Mouse (Mus musculus) ES-Bruce4 (cell line): Measurements from ENCODE around the gene Fpr-rs4. TPM values are rescaled to one million over a fixed set of nuclear protein-coding genes. Genes with fewer than 3 reads are reported as not detected.
A peak's percentile ranks its signal among the peaks of the same experiment; 100 is the strongest.
"Not testable (repeated sequence)": the region's sequence is repeated elsewhere in the genome, so short reads cannot be mapped to it uniquely, and the experiment has no call there.

ENCODE experiments used
- H3K27ac ChIP-seq: 2 replicates; pipeline ENCODE4 v1.5.1; 2012; ENCODE audit warnings: low read length, inconsistent platforms; ENCODE audit not compliant: insufficient read depth
- H3K27me3 ChIP-seq: 2 replicates; pipeline ENCODE4 v1.6.1; 2012; ENCODE audit warnings: mild to moderate bottlenecking, low read length, inconsistent platforms; ENCODE audit not compliant: control insufficient read depth, poor library complexity, insufficient read depth, severe bottlenecking
- H3K36me3 ChIP-seq: 2 replicates; pipeline ENCODE4 v1.6.1; 2012; ENCODE audit warnings: inconsistent platforms, mild to moderate bottlenecking, low read length, moderate library complexity; ENCODE audit not compliant: control insufficient read depth, poor library complexity, insufficient read depth, severe bottlenecking
- H3K4me1 ChIP-seq: one replicate; pipeline ENCODE4 v1.8.1; 2011; ENCODE audit warnings: low read length; ENCODE audit not compliant: control insufficient read depth, insufficient read depth
- H3K4me3 ChIP-seq: 2 replicates; pipeline ENCODE4 v1.5.1; 2011; ENCODE audit warnings: low read depth, mild to moderate bottlenecking, low read length
- H3K9ac ChIP-seq: 2 replicates; pipeline ENCODE4 v1.6.1; 2012; ENCODE audit warnings: low read depth, mild to moderate bottlenecking, inconsistent platforms; ENCODE audit not compliant: poor library complexity, severe bottlenecking
- H3K9me3 ChIP-seq: replicated peaks from 2 replicates; pipeline ENCODE4 v1.6.1; 2012; ENCODE audit warnings: mild to moderate bottlenecking, low read length, inconsistent platforms; ENCODE audit not compliant: control insufficient read depth, poor library complexity, insufficient read depth, severe bottlenecking
- CTCF ChIP-seq: IDR thresholded peaks from one replicate; pipeline ENCODE4 v1.8.1; 2011; ENCODE audit warnings: low read depth, low read length
- EP300 ChIP-seq: IDR thresholded peaks from 2 replicates; pipeline ENCODE4 v1.6.1; 2011; ENCODE audit warnings: low read depth, low read length; ENCODE audit not compliant: insufficient read depth
- POLR2A ChIP-seq: IDR thresholded peaks from one replicate; pipeline ENCODE4 v1.8.1; 2011; ENCODE audit warnings: low read length; ENCODE audit not compliant: insufficient read depth
- polyA plus RNA-seq: library from polyadenylated mRNA; stranded (reverse); fragments of >200 nt; gene quantifications from 2 replicates; pipeline ENCODE4 v1.2.4, GENCODE M21; 2011; ENCODE audit warnings: low read depth; ENCODE audit not compliant: missing spikeins, insufficient read depth, insufficient read length

The Fpr-rs4 gene
- not detected in 2 replicates for polyA plus RNA-seq

DNA sequence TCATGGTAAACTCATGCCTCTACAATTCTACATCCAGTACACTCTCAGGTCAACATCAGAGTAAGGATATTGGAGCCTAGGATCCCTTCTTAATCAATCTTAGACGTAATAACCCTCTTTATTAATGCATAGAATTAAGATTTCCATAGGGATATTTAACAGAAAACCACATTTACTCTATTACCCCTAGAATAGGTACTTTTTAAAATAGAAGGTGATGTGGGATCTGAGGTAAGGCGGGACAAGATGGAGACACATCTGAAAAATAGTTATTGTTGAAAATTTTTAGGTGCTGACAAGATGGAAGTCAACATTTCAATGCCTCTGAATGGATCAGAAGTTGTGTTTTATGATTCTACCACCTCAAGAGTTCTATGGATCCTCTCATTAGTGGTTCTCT lies at the start of gene Fpr-rs4:
Gene Fpr-rs4, plus strand, starts transcription at position 301 of the 400 bp plus-strand sequence.
- H3K27ac ChIP-seq, result no peak within 1 kb of the TSS
- no peak within 1 kb of the TSS for H3K4me3 ChIP-seq
- no peaks in the 10 kb centered on the region for H3K36me3 ChIP-seq
- no peak within 1 kb of the TSS for H3K9ac ChIP-seq
- no peak for TF ChIP-seq CTCF
- no peak for TF ChIP-seq EP300
- TF ChIP-seq POLR2A, result no peak
- no peaks in the 10 kb centered on the region for H3K27me3 ChIP-seq
- H3K9me3 ChIP-seq, result no peaks in the 10 kb centered on the region
- H3K4me1 ChIP-seq, result no peaks in the 10 kb centered on the region

DNA sequence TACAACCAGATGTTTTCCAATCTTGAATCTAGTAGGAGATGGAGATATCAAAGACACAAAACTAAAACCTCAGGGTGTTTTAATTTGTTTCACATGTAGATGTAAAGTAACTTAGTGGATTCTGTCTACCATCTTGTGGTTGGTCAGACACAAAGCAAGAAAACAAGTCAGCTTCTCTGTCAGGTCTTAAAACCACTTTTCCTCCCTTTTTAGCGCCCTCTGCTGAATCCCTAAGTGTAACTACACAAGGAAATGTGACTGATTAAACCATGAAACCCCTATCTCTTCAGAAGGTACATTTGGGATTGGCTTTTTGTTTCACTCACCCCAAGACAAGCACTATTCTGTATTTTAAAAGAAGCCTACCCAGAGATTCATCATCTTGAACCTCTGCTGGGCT lies 48.1 kb upstream of the Fpr-rs4 start:
- no peak for TF ChIP-seq EP300
- TF ChIP-seq POLR2A, result no peak
- TF ChIP-seq CTCF, result no peak
- Histone ChIP-seq H3K27ac (no peak overlapping the region), H3K9me3 (peaks cover 25% of the 10 kb centered on the region)

DNA sequence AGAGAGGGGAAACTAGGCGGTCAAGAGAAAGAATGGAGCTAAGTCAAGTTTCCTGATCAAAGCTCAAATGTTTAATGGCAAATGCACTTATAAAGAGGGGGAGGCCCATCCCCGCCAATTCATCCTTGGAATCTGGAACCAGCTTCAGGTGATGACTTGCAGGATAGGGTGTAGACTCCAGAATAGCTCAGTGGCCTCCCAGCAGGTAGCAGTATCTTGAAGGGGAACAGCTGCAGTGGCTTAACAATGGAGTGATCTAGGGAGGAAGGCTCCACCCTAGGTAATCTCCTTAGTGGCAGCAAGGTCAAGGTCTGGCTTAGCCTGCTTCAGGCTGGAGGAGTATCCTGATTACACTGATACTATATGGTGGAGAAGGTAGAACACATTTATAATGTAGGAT lies 40.3 kb upstream of the Fpr-rs4 start:
- not testable (repeated sequence) for H3K4me3 ChIP-seq, H3K4me1 ChIP-seq, H3K9ac ChIP-seq, H3K36me3 ChIP-seq, H3K27me3 ChIP-seq
- TF ChIP-seq EP300, result peak; percentile 86
- Histone ChIP-seq H3K9me3 (peaks cover 10% of the 10 kb centered on the region), H3K27ac (peak overlapping the region; percentile 8; the same call in 1 of the 2 replicates)

More for the DNA sequence above, 48.1 kb upstream of the Fpr-rs4 start:
- no peaks in the 10 kb centered on the region; the same call in 1 of the 2 replicates for H3K36me3 ChIP-seq
- H3K4me3 ChIP-seq, result no peak overlapping the region
- H3K4me1 ChIP-seq, result no peaks in the 10 kb centered on the region
- no peaks in the 10 kb centered on the region for H3K27me3 ChIP-seq
- no peak overlapping the region for H3K9ac ChIP-seq

DNA sequence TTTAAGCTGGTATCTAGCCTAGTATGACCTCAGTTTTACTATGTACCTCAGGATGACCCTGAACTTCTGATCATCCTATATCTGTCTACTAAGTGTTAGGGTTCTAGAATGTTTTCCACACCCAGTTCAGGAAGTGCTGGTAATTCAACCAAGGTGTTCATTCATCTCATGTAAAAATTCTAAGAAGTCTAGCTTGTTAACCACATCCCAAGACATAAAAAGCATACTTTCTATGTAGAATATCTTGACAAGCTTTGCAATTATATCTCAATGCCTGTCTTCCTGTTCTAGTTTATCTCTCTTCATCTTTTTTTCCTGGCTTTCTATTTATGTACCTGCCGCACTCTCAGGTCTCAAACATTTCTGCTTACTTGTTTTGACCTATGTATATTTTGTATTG lies 16.8 kb upstream of the Fpr-rs4 start:
- TF ChIP-seq POLR2A (no peak), EP300 (no peak), CTCF (no peak)
- H3K4me3 ChIP-seq, result no peak overlapping the region
- no peak overlapping the region for H3K27ac ChIP-seq
- no peaks in the 10 kb centered on the region for H3K9me3 ChIP-seq
- H3K4me1 ChIP-seq, result no peaks in the 10 kb centered on the region
- no peaks in the 10 kb centered on the region for H3K36me3 ChIP-seq
- no peaks in the 10 kb centered on the region for H3K27me3 ChIP-seq
- H3K9ac ChIP-seq, result no peak overlapping the region

DNA sequence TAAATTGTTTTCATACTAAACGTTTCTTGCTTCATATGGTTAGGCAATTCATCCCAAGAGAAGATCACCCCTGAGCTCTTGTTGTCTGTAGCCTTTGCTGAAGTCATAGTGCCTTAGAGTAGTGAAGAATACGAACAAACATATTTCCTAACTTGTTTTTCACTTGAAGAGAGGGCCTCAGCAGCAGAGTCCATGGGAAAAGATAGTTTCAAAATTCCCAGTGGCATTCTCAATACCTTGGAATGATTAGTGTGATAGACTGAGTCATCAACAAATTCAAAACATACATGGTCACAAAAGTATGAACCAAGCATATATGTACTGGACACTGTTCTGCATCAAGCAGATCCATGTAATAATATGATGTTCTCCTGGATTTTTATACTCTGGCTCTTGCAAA lies 27.6 kb downstream of the Fpr-rs4 start, which contains the start of gene Vmn2r124:
Gene Vmn2r124, plus strand, starts transcription at position 301 of the 400 bp plus-strand sequence.
- TF ChIP-seq POLR2A (no peak), EP300 (no peak), CTCF (no peak)
- H3K9me3 ChIP-seq, result no peaks in the 10 kb centered on the region
- no peak within 1 kb of the TSS for H3K27ac ChIP-seq
- H3K36me3 ChIP-seq, result no peaks in the 10 kb centered on the region
- H3K9ac ChIP-seq, result no peak within 1 kb of the TSS
- no peaks in the 10 kb centered on the region for H3K27me3 ChIP-seq
- no peak within 1 kb of the TSS for H3K4me3 ChIP-seq
- no peaks in the 10 kb centered on the region for H3K4me1 ChIP-seq

Other genes starting within 250 kb of the Fpr-rs4 start
- 81.0 and 82.4 TPM in 2 replicates for gene Spaca6, start 194.6 kb upstream of the Fpr-rs4 start, polyA plus RNA-seq
- not detected in 2 replicates for gene Has1, start 166.5 kb upstream of the Fpr-rs4 start, polyA plus RNA-seq
- not detected in 2 replicates for gene Fpr1, start 137.8 kb upstream of the Fpr-rs4 start, polyA plus RNA-seq
- gene Fpr2, start 133.9 kb upstream of the Fpr-rs4 start, polyA plus RNA-seq, result not detected in 2 replicates
- gene Fpr3, start 133.9 kb upstream of the Fpr-rs4 start, polyA plus RNA-seq, result not detected in 2 replicates
- gene Vmn2r124, start 27.7 kb downstream of the Fpr-rs4 start, polyA plus RNA-seq, result 0.13 and 0.20 TPM in 2 replicates
- gene Vmn2r91, start 63.3 kb downstream of the Fpr-rs4 start, polyA plus RNA-seq, result not detected in 2 replicates
- gene Vmn2r92, start 130.2 kb downstream of the Fpr-rs4 start, polyA plus RNA-seq, result not detected in 2 replicates